Mouse (Mus musculus) cerebellum, postnatal 10 days (tissue): ENCODE data around the gene Clmn.
"Not testable (repeated sequence)": the region's sequence is repeated elsewhere in the genome, so short reads cannot be mapped to it uniquely, and the experiment has no call there.

Experiments used
- DNase-seq, 2 experiments: peaks; one replicate each; pipeline ENCODE4 v3.0.0; 2021; ENCODE audit warnings: mixed read lengths in 2 of 2

Gene Clmn

GRCm38 (mm10) chr12:104748946-104749345 lies 115.9 kb downstream of the Clmn start:
- DNase-seq: no peak

GRCm38 (mm10) chr12:104747252-104747651 lies 117.6 kb downstream of the Clmn start:
- no peak for DNase-seq

GRCm38 (mm10) chr12:104746601-104747000 lies 118.3 kb downstream of the Clmn start:
- no peak for DNase-seq

DNA sequence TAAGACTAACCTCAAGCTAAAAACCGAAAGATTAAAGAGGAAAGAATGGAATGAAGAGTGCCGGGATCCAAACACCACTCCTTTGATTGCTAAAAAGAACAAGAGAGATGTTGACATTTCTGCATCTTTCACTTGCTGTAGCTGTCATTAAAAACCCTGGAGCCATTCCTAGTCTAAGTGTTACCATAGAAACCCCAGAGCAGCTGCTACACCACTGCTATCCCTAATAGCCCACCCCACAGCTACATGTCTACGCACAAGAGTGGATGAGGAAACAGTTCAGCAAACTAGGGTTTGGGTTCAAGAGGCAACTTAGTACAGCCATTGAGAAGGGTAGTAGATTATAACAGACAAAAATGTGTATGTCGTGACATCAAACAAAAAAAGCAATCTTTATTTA lies 121.2 kb downstream of the Clmn start:
- no peak for DNase-seq

- no peak for DNase-seq
Measured at GRCm38 (mm10) chr12:104742247-104742646, 122.6 kb downstream of the Clmn start.

GRCm38 (mm10) chr12:104740841-104741787 lies 123.8 kb downstream of the Clmn start:
- DNase-seq: no peak

GRCm38 (mm10) chr12:104738931-104739330 lies 125.9 kb downstream of the Clmn start:
- DNase-seq: peak; percentile 52 to 59

GRCm38 (mm10) chr12:104738446-104738845 lies 126.4 kb downstream of the Clmn start:
- peak; percentile 25 to 55 for DNase-seq

GRCm38 (mm10) chr12:104737666-104738065 lies 127.2 kb downstream of the Clmn start:
- no peak for DNase-seq

DNA sequence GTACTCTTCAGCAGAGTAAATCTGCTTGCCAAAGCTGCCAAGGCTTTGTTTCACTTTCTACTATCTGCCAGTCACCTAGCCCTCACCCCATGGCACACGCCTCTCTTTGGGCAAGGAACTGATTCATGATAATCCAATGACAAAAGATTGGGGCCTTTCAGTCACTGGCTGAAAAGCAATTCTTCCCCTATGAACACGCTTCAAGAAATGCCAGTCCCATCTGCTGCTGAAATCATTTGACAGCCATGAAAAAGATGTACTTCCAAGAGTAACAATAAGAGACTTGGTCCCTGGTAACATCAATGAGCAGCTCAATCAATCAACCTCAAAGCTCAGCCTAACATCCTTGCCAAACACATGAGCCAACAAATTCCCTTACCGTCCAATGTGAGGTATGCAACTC lies 128.9 kb downstream of the Clmn start:
- DNase-seq: peak in 1 of 2 experiments; percentile 30

DNA sequence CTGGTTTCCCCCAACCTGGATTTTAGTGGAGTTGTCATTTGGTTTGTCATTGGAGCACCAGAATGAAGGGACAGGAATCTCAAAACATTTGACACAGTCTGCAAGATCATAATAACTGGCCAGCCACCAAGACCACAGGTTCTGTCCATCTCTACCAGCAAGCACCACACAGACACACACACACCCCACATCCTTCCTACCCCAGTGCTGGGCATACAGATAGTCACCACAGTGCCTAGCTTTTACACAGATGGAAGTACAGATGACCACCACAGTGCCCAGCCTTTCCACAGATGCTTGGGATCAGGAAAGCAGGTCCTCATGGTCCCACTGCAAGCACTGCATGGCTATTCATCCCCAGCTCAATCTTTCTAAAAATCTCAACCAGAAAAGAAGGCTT lies 131.7 kb downstream of the Clmn start:
- DNase-seq: no peak

- no peak for DNase-seq
Measured at GRCm38 (mm10) chr12:104731782-104732181, 133.1 kb downstream of the Clmn start.

DNA sequence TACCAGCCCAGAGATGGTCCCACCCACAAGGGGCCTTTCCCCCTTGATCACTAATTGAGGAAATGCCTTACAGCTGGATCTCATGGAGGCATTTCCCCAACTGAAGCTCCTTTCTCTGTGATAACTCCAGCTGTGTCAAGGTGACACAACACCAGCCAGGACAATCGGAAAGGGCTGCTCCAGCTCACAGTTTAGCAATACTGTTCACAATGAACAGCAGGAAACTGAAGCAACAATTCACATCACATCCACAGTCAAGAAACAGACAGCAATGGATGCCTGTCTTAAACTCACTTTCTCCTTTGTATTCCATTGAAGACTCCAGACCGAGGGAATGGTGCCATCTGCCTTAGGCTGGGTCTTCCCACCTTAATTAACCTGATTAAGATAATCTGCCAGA lies 138.4 kb downstream of the Clmn start:
- not testable (repeated sequence) for DNase-seq

DNA sequence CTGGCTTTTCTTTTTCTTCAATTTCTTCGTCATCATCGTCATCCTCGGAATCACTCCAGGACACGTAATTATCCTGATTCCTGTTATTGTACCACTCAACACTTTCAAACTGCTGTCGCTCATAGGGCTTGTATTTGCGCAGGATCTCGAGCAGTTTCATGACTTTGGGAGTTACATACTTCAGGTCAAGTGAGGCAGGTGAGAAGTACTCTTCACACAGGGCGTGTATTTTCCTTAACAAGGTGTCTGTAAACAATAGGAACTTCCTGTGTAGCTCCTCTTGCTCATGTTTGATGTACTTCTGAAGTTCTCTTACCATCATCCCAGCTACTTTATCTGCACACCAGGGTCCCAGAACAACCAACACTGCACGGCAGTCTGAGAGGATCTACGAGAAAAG lies 142.8 kb downstream of the Clmn start:
- DNase-seq: no peak

DNA sequence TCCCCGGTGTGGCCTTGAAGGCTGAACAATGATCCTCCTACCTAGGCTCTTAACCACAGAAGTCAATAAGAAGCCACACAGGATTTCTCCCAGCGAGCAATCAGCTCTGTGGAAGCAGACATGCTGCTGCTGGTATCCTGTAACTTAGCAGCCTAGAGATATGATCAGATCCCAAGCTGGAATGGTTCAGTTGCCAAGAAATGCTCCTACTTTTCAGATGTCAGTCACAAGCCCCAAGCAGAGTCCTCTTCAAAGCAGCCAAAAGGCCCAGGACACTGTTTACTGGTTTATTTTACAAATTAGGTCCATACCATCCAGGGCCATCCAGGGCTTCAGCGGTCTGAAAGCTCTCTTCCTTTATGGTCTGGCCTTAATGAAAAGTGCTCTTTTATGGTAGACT lies 143.9 kb downstream of the Clmn start:
- DNase-seq: no peak

- peak; percentile 43 to 56 for DNase-seq
Measured at GRCm38 (mm10) chr12:104718956-104719355, 145.9 kb downstream of the Clmn start.

DNA sequence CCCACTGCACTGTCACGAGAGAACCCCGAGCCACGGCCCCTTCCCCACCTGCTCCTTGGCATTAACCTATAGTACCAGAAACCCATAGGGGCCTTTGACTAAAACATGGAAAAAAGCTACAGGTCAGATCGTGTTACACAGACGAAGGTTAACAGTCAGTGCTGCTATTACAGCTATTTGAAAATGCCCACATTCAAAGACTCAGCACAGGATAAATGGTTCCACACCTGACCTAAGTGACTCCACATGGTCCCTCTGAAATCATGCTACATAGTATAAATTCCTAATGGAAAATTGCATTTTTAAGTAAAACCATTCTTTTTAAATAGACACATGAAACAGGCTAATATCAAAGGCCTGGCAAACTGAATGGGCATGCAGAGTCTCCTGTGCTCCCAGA lies 148.5 kb downstream of the Clmn start:
- DNase-seq: no peak

DNA sequence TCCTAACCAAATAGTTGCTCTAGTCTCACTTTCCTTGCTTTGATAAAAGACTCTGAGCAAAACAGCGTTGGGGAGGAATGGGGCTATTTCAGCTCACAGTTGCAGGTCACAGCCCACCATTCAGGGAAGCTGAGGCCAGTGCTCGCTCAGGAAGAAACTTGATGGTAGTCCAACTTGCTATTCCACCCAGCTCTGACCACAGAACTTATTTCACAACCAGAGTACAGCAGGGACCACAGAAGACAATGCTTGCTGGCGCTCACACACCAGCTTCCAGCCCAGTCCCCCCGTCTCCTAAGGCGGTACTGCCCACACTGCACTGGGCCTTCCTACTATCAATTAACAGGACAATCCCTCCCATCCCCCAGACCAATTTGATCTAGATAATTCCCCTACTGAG lies 149.4 kb downstream of the Clmn start:
- DNase-seq: no peak
